Mouse (Mus musculus): Measurements from ENCODE around the gene Trabd. TPM values are rescaled to one million over a fixed set of nuclear protein-coding genes. Genes with fewer than 3 reads are reported as not detected.

The Trabd gene
- polyA plus RNA-seq, 1 experiment from 2014 or later = 41.7 TPM

GRCm38 (mm10) chr15:89106976-89107375, 32.1 kb downstream of the Trabd start:
- Histone ChIP-seq H3K4me2 (no peak overlapping the region), H3K27ac (replicated peaks) (no peak overlapping the region), H3K36me3 (peaks cover 85% of the 10 kb centered on the region), H3K9ac (no peak overlapping the region), H3K4me3 (no peak overlapping the region), H3K4me1 (replicated peaks) (no peaks in the 10 kb centered on the region), H3K27me3 (no peaks in the 10 kb centered on the region), H3K9me3 (no peaks in the 10 kb centered on the region)
- ATAC-seq (ENCODE audit: low FRiP score, low read depth) = no peak
- WGBS = 93% methylated on average over 1 of the region's 1 CpGs

DNA sequence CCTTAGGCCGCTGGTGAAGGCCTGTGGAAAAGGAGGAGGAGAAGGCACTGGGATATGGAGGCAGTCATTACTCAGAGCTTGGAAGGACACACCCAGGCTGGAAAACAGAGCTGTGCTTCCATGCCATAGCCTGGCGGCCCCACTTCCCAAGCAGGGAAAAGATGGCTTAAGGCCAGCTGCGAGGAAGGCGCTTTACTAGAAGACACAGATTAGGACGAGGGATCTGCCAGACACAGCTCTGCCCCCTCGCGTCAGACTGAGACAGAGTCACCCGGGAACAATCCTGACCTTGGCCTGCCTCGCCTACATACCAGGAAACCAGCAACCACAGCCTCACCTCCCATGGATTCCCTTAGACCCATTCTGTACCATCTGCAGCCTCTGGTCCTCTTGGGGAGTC, 35.2 kb downstream of the Trabd start:
- Histone ChIP-seq H3K9me3 (no peaks in the 10 kb centered on the region), H3K9ac (no peak overlapping the region), H3K27me3 (no peaks in the 10 kb centered on the region), H3K27ac (replicated peaks) (no peak overlapping the region), H3K4me2 (no peak overlapping the region), H3K36me3 (peaks cover 87% of the 10 kb centered on the region), H3K4me3 (no peak overlapping the region), H3K4me1 (replicated peaks) (no peaks in the 10 kb centered on the region)
- ATAC-seq (ENCODE audit: low FRiP score, low read depth) = no peak
- WGBS = 86% methylated on average over 9 of the region's 9 CpGs

GRCm38 (mm10) chr15:89118007-89118406, 43.1 kb downstream of the Trabd start:
- H3K9me3 ChIP-seq = no peaks in the 10 kb centered on the region
- H3K4me1 ChIP-seq (replicated peaks) = peaks cover 36% of the 10 kb centered on the region
- H3K27me3 ChIP-seq = no peaks in the 10 kb centered on the region
- H3K4me3 ChIP-seq = no peak overlapping the region
- H3K36me3 ChIP-seq = peaks cover 34% of the 10 kb centered on the region
- ATAC-seq (ENCODE audit: low FRiP score, low read depth) = no peak
- no peak overlapping the region for H3K4me2 ChIP-seq
- no peak overlapping the region for H3K9ac ChIP-seq
- H3K27ac ChIP-seq (replicated peaks) = no peak overlapping the region

DNA sequence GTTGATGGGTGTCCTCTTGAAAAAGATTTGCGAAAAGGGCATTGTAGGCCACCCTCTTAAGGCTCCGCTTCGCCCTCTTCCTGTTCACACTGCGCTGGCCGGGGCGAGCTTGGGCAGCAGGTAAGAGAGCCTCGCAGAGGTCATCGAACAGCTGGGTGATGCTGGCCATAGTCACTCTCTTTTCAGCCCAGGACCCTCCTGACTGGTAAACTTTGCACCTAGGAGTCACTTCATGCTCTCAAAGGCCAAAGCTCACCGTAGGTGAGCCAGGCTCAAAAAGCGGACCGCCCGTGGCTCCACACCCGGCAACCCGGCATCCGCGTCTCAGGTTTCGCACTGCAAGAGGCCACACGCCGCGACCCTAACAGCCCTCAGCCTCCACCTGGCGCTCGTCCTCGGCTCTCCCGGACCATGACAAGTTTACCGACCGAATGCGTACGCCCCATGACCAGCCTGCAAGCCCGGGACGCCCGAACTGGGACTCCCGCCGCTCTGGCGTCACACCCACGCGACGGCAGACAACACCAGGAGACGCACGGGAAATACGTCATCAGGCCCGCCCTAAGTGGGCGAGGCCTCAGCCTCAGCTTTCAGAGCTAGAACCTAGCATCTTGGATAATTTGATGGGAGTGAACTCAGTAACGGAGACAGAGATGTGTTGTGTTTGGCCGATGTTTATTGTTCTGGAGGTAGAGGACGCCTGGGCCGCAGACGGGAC, 47.9 kb downstream of the Trabd start, which contains the start of gene Tubgcp6:
TSS of gene Tubgcp6 (minus strand) at position 464 of the 718 bp plus-strand sequence.
- Histone ChIP-seq H3K4me2 (peak within 1 kb of the TSS; percentile 93), H3K9me3 (no peaks in the 10 kb centered on the region), H3K36me3 (0 out of 2 replicates have a peak, but pooled peaks cover 3% of the 10 kb centered on the region), H3K4me3 (peak within 1 kb of the TSS; percentile 91), H3K4me1 (replicated peaks) (peaks cover 50% of the 10 kb centered on the region), H3K27me3 (no peaks in the 10 kb centered on the region), H3K9ac (peak within 1 kb of the TSS; percentile 74), H3K27ac (replicated peaks) (peak within 1 kb of the TSS; percentile 92)
- peak; percentile 80 for ATAC-seq (ENCODE audit: low FRiP score, low read depth)
- WGBS = under 1% methylated on average over 47 of the region's 47 CpGs

DNA sequence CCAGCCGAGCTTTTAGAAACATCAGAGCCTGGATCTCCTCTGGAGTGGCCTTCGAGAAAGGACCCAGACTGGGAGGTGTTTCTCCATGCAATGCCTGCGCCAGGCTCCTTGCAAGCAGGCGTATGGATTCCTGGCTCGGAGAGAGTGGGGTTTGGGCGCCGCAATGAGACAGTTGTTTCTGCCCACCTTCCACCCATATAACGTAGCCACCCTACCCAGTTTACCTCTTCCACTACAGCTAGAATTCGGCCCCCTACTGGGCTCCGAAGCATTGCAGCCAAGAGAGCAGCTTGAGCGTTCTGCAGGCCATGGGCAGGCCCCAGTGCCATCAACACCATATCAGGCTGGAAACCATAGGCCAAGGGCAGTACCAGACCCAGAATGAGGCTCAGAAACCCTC, 48.7 kb downstream of the Trabd start:
- H3K9me3 ChIP-seq = no peaks in the 10 kb centered on the region
- H3K27me3 ChIP-seq = no peaks in the 10 kb centered on the region
- peak overlapping the region; percentile 92 for H3K27ac ChIP-seq (replicated peaks)
- H3K4me1 ChIP-seq (replicated peaks) = peaks cover 54% of the 10 kb centered on the region
- 0 out of 2 replicates have a peak, but pooled peaks cover 3% of the 10 kb centered on the region for H3K36me3 ChIP-seq
- peak overlapping the region; percentile 91 for H3K4me3 ChIP-seq
- WGBS = 35% methylated on average over 11 of the region's 11 CpGs
- peak; percentile 4; the same call in 1 of the 2 replicates for ATAC-seq (ENCODE audit: low FRiP score, low read depth)
- H3K9ac ChIP-seq = peak overlapping the region; percentile 74
- peak overlapping the region; percentile 93 for H3K4me2 ChIP-seq

DNA sequence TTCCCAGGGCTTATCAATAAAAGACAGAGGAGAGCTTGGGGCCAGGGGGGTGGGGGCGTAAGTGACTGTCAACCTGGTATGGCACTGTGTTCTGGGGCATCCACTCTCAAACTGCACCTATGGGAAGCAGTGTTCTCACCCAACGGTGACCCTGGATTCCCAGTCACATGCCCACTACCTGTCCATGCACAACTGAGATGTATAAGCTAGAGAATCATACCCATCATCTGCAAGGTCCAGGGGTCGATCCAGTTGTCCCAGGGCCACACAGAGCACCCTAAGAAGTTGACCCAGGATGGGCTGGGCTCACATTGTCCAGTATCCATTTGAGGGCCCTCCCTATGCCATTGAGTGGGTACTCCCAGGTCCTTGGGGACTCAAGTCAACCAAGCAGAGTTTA, 49.4 kb downstream of the Trabd start:
- Histone ChIP-seq H3K4me2 (peak overlapping the region; percentile 93; the same call in 1 of the 2 replicates), H3K36me3 (0 out of 2 replicates have a peak, but pooled peaks cover 3% of the 10 kb centered on the region)

DNA sequence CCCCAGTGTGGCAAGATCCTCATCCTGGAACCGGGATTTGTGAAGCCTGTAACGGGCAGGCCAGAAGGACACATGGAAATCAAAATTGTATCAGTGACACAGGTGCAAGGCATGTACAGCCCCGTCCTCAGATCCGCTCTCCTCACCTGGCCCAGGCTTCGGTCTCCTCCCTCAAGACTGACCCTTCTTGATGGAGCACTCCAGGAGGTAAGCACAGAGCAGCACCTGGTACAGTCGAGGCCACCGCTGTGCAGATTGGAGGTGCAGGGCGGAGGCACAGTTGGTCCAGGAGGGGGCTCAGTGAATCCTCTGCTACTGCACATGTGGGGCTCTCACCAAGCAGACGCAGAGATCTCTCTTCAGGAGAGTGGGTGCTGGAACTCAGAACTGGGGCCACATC, 50.4 kb downstream of the Trabd start:
- H3K4me2 ChIP-seq = no peak overlapping the region
- 0 out of 2 replicates have a peak, but pooled peaks cover 3% of the 10 kb centered on the region for H3K36me3 ChIP-seq
- ATAC-seq (ENCODE audit: low FRiP score, low read depth) = no peak
- no peaks in the 10 kb centered on the region for H3K27me3 ChIP-seq
- no peaks in the 10 kb centered on the region for H3K9me3 ChIP-seq
- H3K4me1 ChIP-seq (replicated peaks) = peaks cover 50% of the 10 kb centered on the region
- no peak overlapping the region for H3K4me3 ChIP-seq
- H3K27ac ChIP-seq (replicated peaks) = no peak overlapping the region
- no peak overlapping the region for H3K9ac ChIP-seq
- WGBS = 91% methylated on average over 9 of the region's 9 CpGs

More for the DNA sequence above, 49.4 kb downstream of the Trabd start:
- no peak for ATAC-seq (ENCODE audit: low FRiP score, low read depth)
- H3K27me3 ChIP-seq = no peaks in the 10 kb centered on the region
- no peaks in the 10 kb centered on the region for H3K9me3 ChIP-seq
- WGBS = 94% methylated on average over 3 of the region's 3 CpGs
- H3K27ac ChIP-seq (replicated peaks) = peak overlapping the region; percentile 92; the same call in 1 of the 2 replicates
- H3K4me3 ChIP-seq = no peak overlapping the region
- H3K4me1 ChIP-seq (replicated peaks) = peaks cover 60% of the 10 kb centered on the region
- no peak overlapping the region for H3K9ac ChIP-seq

GRCm38 (mm10) chr15:89126622-89127021, 51.7 kb downstream of the Trabd start:
- WGBS = 90% methylated on average over 8 of the region's 8 CpGs
- H3K9me3 ChIP-seq = no peaks in the 10 kb centered on the region

GRCm38 (mm10) chr15:89127364-89127940, 52.5 kb downstream of the Trabd start:
- WGBS = 86% methylated on average over 8 of the region's 8 CpGs

More at GRCm38 (mm10) chr15:89126622-89127021, 51.7 kb downstream of the Trabd start:
- Histone ChIP-seq H3K4me1 (replicated peaks) (peaks cover 37% of the 10 kb centered on the region), H3K4me3 (no peak overlapping the region), H3K9ac (no peak overlapping the region), H3K36me3 (0 out of 2 replicates have a peak, but pooled peaks cover 3% of the 10 kb centered on the region), H3K27ac (replicated peaks) (no peak overlapping the region), H3K27me3 (no peaks in the 10 kb centered on the region), H3K4me2 (no peak overlapping the region)
- no peak for ATAC-seq (ENCODE audit: low FRiP score, low read depth)

GRCm38 (mm10) chr15:89128382-89129350, 53.7 kb downstream of the Trabd start, which contains the start of gene Hdac10:
Gene Hdac10 (minus strand): TSS chr15:89128700.
- no peaks in the 10 kb centered on the region for H3K27me3 ChIP-seq
- H3K36me3 ChIP-seq = 0 out of 2 replicates have a peak, but pooled peaks cover 3% of the 10 kb centered on the region
- peak within 1 kb of the TSS; percentile 81 for H3K27ac ChIP-seq (replicated peaks)
- peak within 1 kb of the TSS; percentile 54 for H3K4me3 ChIP-seq
- 3% methylated on average over 36 of the region's 36 CpGs for WGBS
- peak; percentile 84 for ATAC-seq (ENCODE audit: low FRiP score, low read depth)
- H3K9me3 ChIP-seq = no peaks in the 10 kb centered on the region
- peaks cover 23% of the 10 kb centered on the region for H3K4me1 ChIP-seq (replicated peaks)
- H3K9ac ChIP-seq = peak within 1 kb of the TSS; percentile 54
- peak within 1 kb of the TSS; percentile 84 for H3K4me2 ChIP-seq

More at GRCm38 (mm10) chr15:89127364-89127940, 52.5 kb downstream of the Trabd start:
- Histone ChIP-seq H3K4me2 (peak overlapping the region; percentile 84), H3K9ac (peak overlapping the region; percentile 54; the same call in 1 of the 2 replicates), H3K27me3 (no peaks in the 10 kb centered on the region), H3K4me1 (replicated peaks) (peaks cover 29% of the 10 kb centered on the region), H3K4me3 (peak overlapping the region; percentile 54), H3K9me3 (no peaks in the 10 kb centered on the region), H3K27ac (replicated peaks) (0 out of 2 replicates have a peak overlapping the region, but pooled peaks have one; percentile 81), H3K36me3 (0 out of 2 replicates have a peak, but pooled peaks cover 3% of the 10 kb centered on the region)
- no peak for ATAC-seq (ENCODE audit: low FRiP score, low read depth)

DNA sequence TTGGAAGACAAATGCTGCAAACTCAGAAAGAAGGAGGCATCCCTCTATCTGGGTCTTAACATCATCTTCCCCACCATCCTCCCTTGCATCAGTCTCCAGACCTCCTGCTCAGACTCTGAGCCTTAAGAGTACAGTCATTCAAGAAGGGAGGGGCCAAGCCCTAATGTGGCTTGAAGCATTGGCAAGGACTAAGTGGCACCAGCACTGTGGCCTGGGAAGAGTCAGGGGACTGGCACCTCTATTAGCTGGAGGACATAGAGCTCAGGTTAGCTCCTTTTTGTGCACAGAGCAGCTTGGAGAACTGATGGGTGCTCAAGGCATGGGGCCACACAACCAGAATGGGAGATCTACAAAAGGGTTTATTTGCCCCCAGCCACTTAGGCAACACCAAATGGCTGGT, 55.3 kb downstream of the Trabd start:
- Histone ChIP-seq H3K9ac (no peak overlapping the region), H3K4me3 (no peak overlapping the region), H3K9me3 (no peaks in the 10 kb centered on the region)

More for the DNA sequence above, 55.3 kb downstream of the Trabd start:
- Histone ChIP-seq H3K27ac (replicated peaks) (no peak overlapping the region), H3K36me3 (0 out of 2 replicates have a peak, but pooled peaks cover 3% of the 10 kb centered on the region), H3K4me2 (no peak overlapping the region), H3K4me1 (replicated peaks) (peaks cover 17% of the 10 kb centered on the region), H3K27me3 (no peaks in the 10 kb centered on the region)
- ATAC-seq (ENCODE audit: low FRiP score, low read depth) = no peak

Data from hindbrain, embryonic 15.5 days (tissue).